Mouse (Mus musculus) testis, adult 2 months (tissue): Measurements from ENCODE around the gene Spon1. TPM values are rescaled to one million over a fixed set of nuclear protein-coding genes. Genes with fewer than 3 reads are reported as not detected.

Experiments used
- H3K27ac ChIP-seq: fragments of 200-500 bp; 2 replicates; pipeline ENCODE4 v1.5.1; 2012; ENCODE audit warnings: low read depth, low read length; ENCODE audit not compliant: control insufficient read depth, insufficient read depth
- H3K27me3 ChIP-seq: fragments of 200-500 bp; 2 replicates; pipeline ENCODE4 v1.6.1; 2012; ENCODE audit warnings: mild to moderate bottlenecking, low read length, moderate library complexity; ENCODE audit not compliant: control insufficient read depth, insufficient read depth
- H3K36me3 ChIP-seq: fragments of 200-500 bp; 2 replicates; pipeline ENCODE4 v1.6.1; 2012; ENCODE audit warnings: mild to moderate bottlenecking, low read length; ENCODE audit not compliant: control insufficient read depth, insufficient read depth
- H3K4me1 ChIP-seq: fragments of 200-500 bp; 2 replicates; pipeline ENCODE4 v1.6.1; 2012; ENCODE audit warnings: low read length; ENCODE audit not compliant: control insufficient read depth, insufficient read depth
- H3K4me3 ChIP-seq: fragments of 200-500 bp; 2 replicates; pipeline ENCODE4 v1.5.1; 2012; ENCODE audit warnings: low read depth, mild to moderate bottlenecking, low read length, moderate library complexity, mixed read lengths; ENCODE audit not compliant: control insufficient read depth
- CTCF ChIP-seq: fragments of 200-500 bp; IDR thresholded peaks from 2 replicates; pipeline ENCODE4 v1.5.1; 2012; ENCODE audit warnings: low read depth, mild to moderate bottlenecking, inconsistent platforms, low read length, moderate library complexity; ENCODE audit not compliant: control insufficient read depth, insufficient read depth, insufficient replicate concordance
- POLR2A ChIP-seq: fragments of 200-500 bp; IDR thresholded peaks from 2 replicates; pipeline ENCODE4 v1.6.1; 2012; ENCODE audit warnings: low read depth, mild to moderate bottlenecking, inconsistent platforms, low read length, moderate library complexity; ENCODE audit not compliant: control insufficient read depth
- polyA plus RNA-seq: library from polyadenylated mRNA; depleted of rRNA; stranded (reverse); fragments of >200 nt; gene quantifications from 2 replicates; pipeline ENCODE4 v1.2.3, GENCODE M21; 2012

Gene Spon1
- polyA plus RNA-seq, 1 experiment, result 3.6 TPM

- no peaks in the 10 kb centered on the region for H3K4me1 ChIP-seq
- TF ChIP-seq POLR2A (no peak), CTCF (no peak)
- no peak overlapping the region for H3K4me3 ChIP-seq
- H3K36me3 ChIP-seq, result no peaks in the 10 kb centered on the region
- no peaks in the 10 kb centered on the region for H3K27me3 ChIP-seq
- H3K27ac ChIP-seq, result no peak overlapping the region
Observed at GRCm38 (mm10) chr7:114080250-114080649, 314.5 kb downstream of the Spon1 start.

GRCm38 (mm10) chr7:114081633-114082420, 316.0 kb downstream of the Spon1 start:
- TF ChIP-seq POLR2A, result no peak
- no peak for TF ChIP-seq CTCF
- no peaks in the 10 kb centered on the region for H3K4me1 ChIP-seq

GRCm38 (mm10) chr7:114083088-114083487, 317.3 kb downstream of the Spon1 start:
- Histone ChIP-seq H3K36me3 (no peaks in the 10 kb centered on the region), H3K27ac (no peak overlapping the region), H3K4me3 (no peak overlapping the region), H3K4me1 (no peaks in the 10 kb centered on the region), H3K27me3 (no peaks in the 10 kb centered on the region)
- TF ChIP-seq POLR2A, result no peak
- no peak for TF ChIP-seq CTCF

More at GRCm38 (mm10) chr7:114081633-114082420, 316.0 kb downstream of the Spon1 start:
- no peaks in the 10 kb centered on the region for H3K36me3 ChIP-seq
- no peak overlapping the region for H3K4me3 ChIP-seq
- no peak overlapping the region for H3K27ac ChIP-seq
- H3K27me3 ChIP-seq, result no peaks in the 10 kb centered on the region

- Histone ChIP-seq H3K36me3 (no peaks in the 10 kb centered on the region), H3K4me3 (no peak overlapping the region), H3K27me3 (no peaks in the 10 kb centered on the region), H3K4me1 (no peaks in the 10 kb centered on the region), H3K27ac (no peak overlapping the region)
- TF ChIP-seq POLR2A (no peak), CTCF (no peak)
Observed at GRCm38 (mm10) chr7:114083760-114084159, 318.0 kb downstream of the Spon1 start.

- Histone ChIP-seq H3K4me3 (no peak overlapping the region), H3K4me1 (no peaks in the 10 kb centered on the region), H3K27me3 (no peaks in the 10 kb centered on the region), H3K36me3 (no peaks in the 10 kb centered on the region), H3K27ac (no peak overlapping the region)
- TF ChIP-seq POLR2A (no peak), CTCF (no peak)
Observed at GRCm38 (mm10) chr7:114086021-114086710, 320.4 kb downstream of the Spon1 start.

GRCm38 (mm10) chr7:114087341-114087740, 321.5 kb downstream of the Spon1 start:
- no peaks in the 10 kb centered on the region for H3K27me3 ChIP-seq
- TF ChIP-seq CTCF (no peak), POLR2A (no peak)
- no peaks in the 10 kb centered on the region for H3K4me1 ChIP-seq
- H3K36me3 ChIP-seq, result no peaks in the 10 kb centered on the region
- H3K4me3 ChIP-seq, result no peak overlapping the region
- no peak overlapping the region for H3K27ac ChIP-seq

- Histone ChIP-seq H3K36me3 (no peaks in the 10 kb centered on the region), H3K27me3 (no peaks in the 10 kb centered on the region), H3K4me3 (no peak overlapping the region), H3K27ac (no peak overlapping the region), H3K4me1 (no peaks in the 10 kb centered on the region)
- no peak for TF ChIP-seq POLR2A
- no peak for TF ChIP-seq CTCF
Observed at GRCm38 (mm10) chr7:114087986-114088385, 322.2 kb downstream of the Spon1 start.
